Mouse (Mus musculus) testis, adult 2 months (tissue): ENCODE measurements around the gene Pcbp2.

Experiments
- CTCF ChIP-seq: fragments of 200-500 bp; IDR thresholded peaks from 2 replicates; pipeline ENCODE4 v1.5.1; 2012; ENCODE audit warnings: low read depth, mild to moderate bottlenecking, inconsistent platforms, low read length, moderate library complexity; ENCODE audit not compliant: control insufficient read depth, insufficient read depth, insufficient replicate concordance
- POLR2A ChIP-seq: fragments of 200-500 bp; IDR thresholded peaks from 2 replicates; pipeline ENCODE4 v1.6.1; 2012; ENCODE audit warnings: low read depth, mild to moderate bottlenecking, inconsistent platforms, low read length, moderate library complexity; ENCODE audit not compliant: control insufficient read depth

DNA sequence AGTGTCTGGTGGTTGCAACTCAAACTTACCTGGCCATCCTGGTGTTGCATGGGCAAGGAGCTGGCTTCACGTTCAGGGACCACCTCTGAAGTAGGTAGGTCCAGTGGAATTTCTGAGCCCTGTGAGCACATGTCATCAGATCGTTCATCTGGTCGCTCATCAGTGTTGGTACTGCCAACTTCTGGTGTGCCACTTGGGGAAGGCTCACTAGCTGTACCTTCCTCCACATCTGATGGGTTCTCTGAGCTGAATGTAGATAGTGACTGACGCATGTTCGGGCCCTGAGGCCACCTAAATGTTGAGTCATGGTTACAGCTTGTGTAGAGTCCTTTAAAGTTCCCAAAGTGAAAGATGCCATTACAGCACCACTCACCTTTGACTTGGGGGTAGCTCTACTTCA, 30.1 kb downstream of the Pcbp2 start:
- TF ChIP-seq CTCF, result no peak
- TF ChIP-seq POLR2A, result no peak
